Mouse (Mus musculus): ENCODE data around the gene Ror1. TPM values are rescaled to one million over a fixed set of nuclear protein-coding genes. Genes with fewer than 3 reads are reported as not detected.

Gene Ror1
- polyA plus RNA-seq, 1 experiment from 2014 or later = 7.1 TPM

GRCm38 (mm10) chr4:100253831-100254230, 158.2 kb downstream of the Ror1 start:
- Histone ChIP-seq H3K27ac (0 out of 2 replicates have a peak overlapping the region, but pooled peaks have one; percentile 13), H3K27me3 (ENCODE audit: insufficient read depth, poor library complexity, severe bottlenecking) (no peaks in the 10 kb centered on the region), H3K4me1 (replicated peaks) (peaks cover 49% of the 10 kb centered on the region), H3K4me3 (no peak overlapping the region), H3K9me3 (no peaks in the 10 kb centered on the region), H3K36me3 (no peaks in the 10 kb centered on the region)
- WGBS = 38% methylated on average over 7 of the region's 7 CpGs
- peak; percentile 53 for DNase-seq (ENCODE audit: low spot score)

GRCm38 (mm10) chr4:100258462-100258861, 162.9 kb downstream of the Ror1 start:
- H3K9me3 ChIP-seq = no peaks in the 10 kb centered on the region
- 86% methylated on average over 5 of the region's 5 CpGs for WGBS
- H3K27ac ChIP-seq = no peak overlapping the region
- H3K4me1 ChIP-seq (replicated peaks) = peaks cover 35% of the 10 kb centered on the region
- no peak for DNase-seq (ENCODE audit: low spot score)
- no peaks in the 10 kb centered on the region for H3K36me3 ChIP-seq
- no peaks in the 10 kb centered on the region for H3K27me3 ChIP-seq (ENCODE audit: insufficient read depth, poor library complexity, severe bottlenecking)
- H3K4me3 ChIP-seq = no peak overlapping the region

- 93% methylated on average over 1 of the region's 1 CpGs for WGBS
- Histone ChIP-seq H3K27ac (no peak overlapping the region), H3K36me3 (peaks cover 4% of the 10 kb centered on the region; the same call in 1 of the 2 replicates), H3K9me3 (no peaks in the 10 kb centered on the region), H3K27me3 (ENCODE audit: insufficient read depth, poor library complexity, severe bottlenecking) (no peaks in the 10 kb centered on the region), H3K4me3 (no peak overlapping the region), H3K4me1 (replicated peaks) (no peaks in the 10 kb centered on the region)
- no peak for DNase-seq (ENCODE audit: low spot score)
Observed at GRCm38 (mm10) chr4:100263917-100264316, 168.3 kb downstream of the Ror1 start.

GRCm38 (mm10) chr4:100271059-100271735, 175.6 kb downstream of the Ror1 start:
- H3K9me3 ChIP-seq = no peaks in the 10 kb centered on the region
- H3K4me1 ChIP-seq (replicated peaks) = peaks cover 9% of the 10 kb centered on the region
- no peak for DNase-seq (ENCODE audit: low spot score)
- H3K4me3 ChIP-seq = no peak overlapping the region
- no peaks in the 10 kb centered on the region for H3K27me3 ChIP-seq (ENCODE audit: insufficient read depth, poor library complexity, severe bottlenecking)
- H3K36me3 ChIP-seq = no peaks in the 10 kb centered on the region
- 83% methylated on average over 10 of the region's 10 CpGs for WGBS
- no peak overlapping the region for H3K27ac ChIP-seq

GRCm38 (mm10) chr4:100271736-100272127, 176.1 kb downstream of the Ror1 start:
- DNase-seq (ENCODE audit: low spot score) = no peak
- Histone ChIP-seq H3K27me3 (ENCODE audit: insufficient read depth, poor library complexity, severe bottlenecking) (no peaks in the 10 kb centered on the region), H3K9me3 (no peaks in the 10 kb centered on the region), H3K27ac (no peak overlapping the region), H3K4me1 (replicated peaks) (peaks cover 9% of the 10 kb centered on the region), H3K4me3 (no peak overlapping the region), H3K36me3 (no peaks in the 10 kb centered on the region)
- whole genome bisulfite sequencing = 66% methylated on average over 6 of the region's 6 CpGs

GRCm38 (mm10) chr4:100273356-100273755, 177.8 kb downstream of the Ror1 start:
- Histone ChIP-seq H3K27ac (no peak overlapping the region), H3K9me3 (no peaks in the 10 kb centered on the region), H3K4me3 (no peak overlapping the region), H3K4me1 (replicated peaks) (peaks cover 9% of the 10 kb centered on the region), H3K36me3 (no peaks in the 10 kb centered on the region), H3K27me3 (ENCODE audit: insufficient read depth, poor library complexity, severe bottlenecking) (no peaks in the 10 kb centered on the region)
- 86% methylated on average over 3 of the region's 3 CpGs for WGBS
- DNase-seq (ENCODE audit: low spot score) = no peak

GRCm38 (mm10) chr4:100273807-100274480, 178.4 kb downstream of the Ror1 start:
- WGBS = 91% methylated on average over 4 of the region's 4 CpGs
- no peak overlapping the region for H3K27ac ChIP-seq
- DNase-seq (ENCODE audit: low spot score) = no peak
- no peaks in the 10 kb centered on the region for H3K36me3 ChIP-seq
- H3K27me3 ChIP-seq (ENCODE audit: insufficient read depth, poor library complexity, severe bottlenecking) = no peaks in the 10 kb centered on the region
- H3K4me1 ChIP-seq (replicated peaks) = peaks cover 9% of the 10 kb centered on the region
- H3K4me3 ChIP-seq = no peak overlapping the region
- H3K9me3 ChIP-seq = no peaks in the 10 kb centered on the region

- no peaks in the 10 kb centered on the region for H3K9me3 ChIP-seq
Observed at GRCm38 (mm10) chr4:100276482-100276881, 180.9 kb downstream of the Ror1 start.

GRCm38 (mm10) chr4:100276970-100277369, 181.4 kb downstream of the Ror1 start:
- no peaks in the 10 kb centered on the region for H3K9me3 ChIP-seq
- H3K4me3 ChIP-seq = no peak overlapping the region
- 81% methylated on average over 1 of the region's 1 CpGs for WGBS
- DNase-seq (ENCODE audit: low spot score) = no peak
- H3K36me3 ChIP-seq = no peaks in the 10 kb centered on the region
- no peaks in the 10 kb centered on the region for H3K27me3 ChIP-seq (ENCODE audit: insufficient read depth, poor library complexity, severe bottlenecking)
- H3K27ac ChIP-seq = no peak overlapping the region
- peaks cover 6% of the 10 kb centered on the region for H3K4me1 ChIP-seq (replicated peaks)

More at GRCm38 (mm10) chr4:100276482-100276881, 180.9 kb downstream of the Ror1 start:
- 86% methylated on average over 7 of the region's 7 CpGs for WGBS
- Histone ChIP-seq H3K27me3 (ENCODE audit: insufficient read depth, poor library complexity, severe bottlenecking) (no peaks in the 10 kb centered on the region), H3K36me3 (no peaks in the 10 kb centered on the region), H3K27ac (no peak overlapping the region), H3K4me1 (replicated peaks) (peaks cover 9% of the 10 kb centered on the region), H3K4me3 (no peak overlapping the region)
- DNase-seq (ENCODE audit: low spot score) = no peak

- H3K27me3 ChIP-seq (ENCODE audit: insufficient read depth, poor library complexity, severe bottlenecking) = no peaks in the 10 kb centered on the region
- 93% methylated on average over 8 of the region's 8 CpGs for WGBS
Observed at GRCm38 (mm10) chr4:100283171-100283880, 187.7 kb downstream of the Ror1 start.

GRCm38 (mm10) chr4:100284528-100284927, 188.9 kb downstream of the Ror1 start:
- Histone ChIP-seq H3K36me3 (no peaks in the 10 kb centered on the region), H3K4me1 (replicated peaks) (no peaks in the 10 kb centered on the region), H3K9me3 (no peaks in the 10 kb centered on the region), H3K4me3 (no peak overlapping the region), H3K27me3 (ENCODE audit: insufficient read depth, poor library complexity, severe bottlenecking) (no peaks in the 10 kb centered on the region), H3K27ac (no peak overlapping the region)
- WGBS = 84% methylated on average over 6 of the region's 6 CpGs
- DNase-seq (ENCODE audit: low spot score) = no peak

More at GRCm38 (mm10) chr4:100283171-100283880, 187.7 kb downstream of the Ror1 start:
- DNase-seq (ENCODE audit: low spot score) = no peak
- H3K4me1 ChIP-seq (replicated peaks) = no peaks in the 10 kb centered on the region
- H3K9me3 ChIP-seq = no peaks in the 10 kb centered on the region
- H3K27ac ChIP-seq = no peak overlapping the region
- H3K36me3 ChIP-seq = no peaks in the 10 kb centered on the region
- H3K4me3 ChIP-seq = no peak overlapping the region

GRCm38 (mm10) chr4:100286111-100286541, 190.5 kb downstream of the Ror1 start:
- Histone ChIP-seq H3K9me3 (no peaks in the 10 kb centered on the region), H3K27me3 (ENCODE audit: insufficient read depth, poor library complexity, severe bottlenecking) (no peaks in the 10 kb centered on the region), H3K4me3 (no peak overlapping the region), H3K27ac (no peak overlapping the region), H3K36me3 (no peaks in the 10 kb centered on the region), H3K4me1 (replicated peaks) (no peaks in the 10 kb centered on the region)
- WGBS = 77% methylated on average over 7 of the region's 7 CpGs
- no peak for DNase-seq (ENCODE audit: low spot score)

- no peak overlapping the region for H3K4me3 ChIP-seq
- no peak for DNase-seq (ENCODE audit: low spot score)
- no peaks in the 10 kb centered on the region for H3K27me3 ChIP-seq (ENCODE audit: insufficient read depth, poor library complexity, severe bottlenecking)
- H3K4me1 ChIP-seq (replicated peaks) = no peaks in the 10 kb centered on the region
- no peak overlapping the region for H3K27ac ChIP-seq
- H3K36me3 ChIP-seq = no peaks in the 10 kb centered on the region
- H3K9me3 ChIP-seq = no peaks in the 10 kb centered on the region
Observed at GRCm38 (mm10) chr4:100286800-100287199, 191.2 kb downstream of the Ror1 start.
